Comparison of ENCODE assay signal across 29 mouse cellular contexts in genomic region chr15:97404998-97405397, GRCm38 (mm10).
A peak's percentile ranks its signal among the peaks of the same experiment; 100 is the strongest.
DNase-seq lines count a peak whose midpoint lies in the region; ATAC-seq and TF ChIP-seq lines count a peak whose summit lies in the region.
"Had no signal": no experiment of that assay in that cellular context is flagged by ENCODE, and none has a peak within 500 bp of the region (broad histone marks: within the 10 kb centered on the region; RNA-seq: fewer than 3 reads in every experiment).

No protein-coding gene starts in this region.

- no peak overlapping the region for H3K9ac ChIP-seq in midbrain, embryonic 11.5 days (ENCODE audit: low read length)
- no peak overlapping the region for H3K9ac ChIP-seq in intestine, embryonic 16.5 days (ENCODE audit: low read depth, low read length)
- no peak overlapping the region for H3K9ac ChIP-seq in liver, embryonic 14.5 days (replicated peaks)
- no peak overlapping the region for H3K9ac ChIP-seq in kidney, embryonic 15.5 days
- H3K9ac ChIP-seq: embryonic facial prominence, embryonic 12.5 days; forebrain, embryonic 12.5 days; forebrain, postnatal 0 days; heart, embryonic 15.5 days; limb, embryonic 13.5 days had no signal

- no peak overlapping the region for H3K4me3 ChIP-seq in midbrain, embryonic 11.5 days (ENCODE audit: low read depth, low read length)
- no peak overlapping the region for H3K4me3 ChIP-seq in midbrain, embryonic 10.5 days
- no peak overlapping the region for H3K4me3 ChIP-seq in intestine, embryonic 16.5 days (ENCODE audit: low read length)
- no peak overlapping the region for H3K4me3 ChIP-seq in liver, embryonic 14.5 days (ENCODE audit: insufficient read depth in 1 of 2, low read depth in 2 of 2, low read length in 2 of 2)
- no peak overlapping the region for H3K4me3 ChIP-seq in cerebellum, adult 2 months (replicated peaks; ENCODE audit: insufficient read depth, low read depth, low read length)
- H3K4me3 ChIP-seq in kidney, embryonic 15.5 days (replicated peaks), result no peak overlapping the region
- H3K4me3 ChIP-seq: embryonic facial prominence, embryonic 12.5 days; forebrain, embryonic 12.5 days; heart, embryonic 10.5 days; heart, embryonic 15.5 days; left cerebral cortex, adult 2 months; limb, embryonic 13.5 days had no signal

- no peaks in the 10 kb centered on the region for H3K27me3 ChIP-seq in midbrain, embryonic 11.5 days (ENCODE audit: control insufficient read depth, insufficient read depth, low read length)
- H3K27me3 ChIP-seq in midbrain, embryonic 10.5 days (ENCODE audit: low read depth, poor library complexity, severe bottlenecking), result no peaks in the 10 kb centered on the region
- H3K27me3 ChIP-seq in intestine, embryonic 16.5 days (replicated peaks; ENCODE audit: control insufficient read depth, insufficient read depth, low read length), result no peaks in the 10 kb centered on the region
- H3K27me3 ChIP-seq in liver, embryonic 14.5 days (ENCODE audit: control insufficient read depth, insufficient read depth, low read length), result no peaks in the 10 kb centered on the region
- H3K27me3 ChIP-seq in cerebellum, adult 2 months (ENCODE audit: control insufficient read depth, insufficient read depth, low read length), result no peaks in the 10 kb centered on the region
- no peaks in the 10 kb centered on the region; the same call in 1 of the 2 replicates for H3K27me3 ChIP-seq in kidney, embryonic 15.5 days
- H3K27me3 ChIP-seq: embryonic facial prominence, embryonic 12.5 days; forebrain, embryonic 12.5 days; limb, embryonic 13.5 days had no signal

- no peak overlapping the region for H3K27ac ChIP-seq in midbrain, embryonic 11.5 days (ENCODE audit: low read depth, low read length)
- H3K27ac ChIP-seq in midbrain, embryonic 10.5 days (replicated peaks), result no peak overlapping the region
- H3K27ac ChIP-seq in intestine, embryonic 16.5 days (ENCODE audit: low read length), result no peak overlapping the region
- no peak overlapping the region; the same call in 1 of the 2 replicates for H3K27ac ChIP-seq in liver, embryonic 14.5 days
- no peak overlapping the region for H3K27ac ChIP-seq in cerebellum, adult 2 months (ENCODE audit: insufficient read depth, low read length)
- H3K27ac ChIP-seq in kidney, embryonic 15.5 days, result no peak overlapping the region
- H3K27ac ChIP-seq: embryonic facial prominence, embryonic 12.5 days; forebrain, embryonic 12.5 days; heart, embryonic 10.5 days; heart, embryonic 15.5 days; left cerebral cortex, adult 2 months; limb, embryonic 13.5 days had no signal

- TF ChIP-seq CTCF in liver, embryonic 14.5 days (IDR thresholded peaks at IDR 0.05; ENCODE audit: low read depth), result no peak
- TF ChIP-seq CTCF in cerebellum, adult 2 months (IDR thresholded peaks at IDR 0.05; ENCODE audit: borderline replicate concordance, insufficient read depth, low read depth, low read length), result no peak

- H3K36me3 ChIP-seq in midbrain, embryonic 11.5 days (ENCODE audit: control insufficient read depth, insufficient read depth, low read length), result no peaks in the 10 kb centered on the region
- no peaks in the 10 kb centered on the region for H3K36me3 ChIP-seq in midbrain, embryonic 10.5 days
- no peaks in the 10 kb centered on the region for H3K36me3 ChIP-seq in intestine, embryonic 16.5 days (ENCODE audit: control insufficient read depth, insufficient read depth, low read length)
- H3K36me3 ChIP-seq in liver, embryonic 14.5 days (replicated peaks; ENCODE audit: control insufficient read depth, insufficient read depth, low read depth), result no peaks in the 10 kb centered on the region
- H3K36me3 ChIP-seq in kidney, embryonic 15.5 days, result no peaks in the 10 kb centered on the region
- H3K36me3 ChIP-seq: embryonic facial prominence, embryonic 12.5 days; forebrain, embryonic 12.5 days; G1E; heart, embryonic 10.5 days; heart, embryonic 15.5 days; limb, embryonic 13.5 days had no signal

- peak; percentile 80 for TF ChIP-seq EP300 in liver, embryonic 14.5 days (IDR thresholded peaks at IDR 0.05; ENCODE audit: low read depth)

- no peak for TF ChIP-seq POLR2A in cerebellum, adult 2 months (IDR thresholded peaks at IDR 0.05; ENCODE audit: borderline replicate concordance, insufficient read depth, low read length)

- peak; percentile 33 for DNase-seq in midbrain, embryonic 11.5 days (ENCODE audit: low spot score, missing footprints)
- DNase-seq in midbrain, embryonic 10.5 days (ENCODE audit: low spot score), result no peak
- DNase-seq in liver, embryonic 14.5 days (ENCODE audit: low read depth in 3 of 3, low spot score in 3 of 3), result peak in 2 of 3 experiments; percentile 28 to 55
- no peak for DNase-seq in cerebellum, adult 2 months
- DNase-seq in layer of hippocampus, postnatal 36 days, result no peak
- DNase-seq: adrenal gland, postnatal 14 days; cerebellum, adult 8-10 months; cerebellum, postnatal 25 days; forebrain, postnatal 0 days; gastrocnemius, postnatal 14 days; kidney, adult 9 months; kidney, postnatal 14 days; lung, adult 2 months; lung, postnatal 10 days; midbrain, embryonic 14.5 days; retina, postnatal 1 day; right cerebral cortex, postnatal 14 days; thymus, postnatal 25 days had no signal

- no peak for ATAC-seq in midbrain, embryonic 11.5 days (ENCODE audit: low FRiP score)
- ATAC-seq in intestine, embryonic 16.5 days, result peak; percentile 38; the same call in 1 of the 2 replicates
- peak; percentile 96 for ATAC-seq in liver, embryonic 14.5 days (ENCODE audit: insufficient read depth)
- ATAC-seq in megakaryocyte progenitor cell, adult 5-6 weeks (replicated peaks; ENCODE audit: poor library complexity), result peak; percentile 97
- no peak for ATAC-seq in kidney, embryonic 15.5 days (replicated peaks; ENCODE audit: low FRiP score)
- ATAC-seq: forebrain, postnatal 0 days; hindbrain, embryonic 16.5 days had no signal

- no peak overlapping the region for H3K4me2 ChIP-seq in midbrain, embryonic 11.5 days
- H3K4me2 ChIP-seq in intestine, embryonic 16.5 days (ENCODE audit: low read depth, low read length), result no peak overlapping the region
- H3K4me2 ChIP-seq in liver, embryonic 14.5 days (ENCODE audit: low read depth), result no peak overlapping the region
- no peak overlapping the region for H3K4me2 ChIP-seq in kidney, embryonic 15.5 days
- H3K4me2 ChIP-seq: embryonic facial prominence, embryonic 12.5 days; forebrain, embryonic 12.5 days; heart, embryonic 15.5 days; limb, embryonic 13.5 days had no signal

- 92% methylated on average over 7 of the region's 7 CpGs for WGBS in midbrain, embryonic 11.5 days
- WGBS in midbrain, embryonic 10.5 days, result 92% methylated on average over 7 of the region's 7 CpGs
- WGBS in intestine, embryonic 16.5 days, result 65% methylated on average over 7 of the region's 7 CpGs
- 21% methylated on average over 7 of the region's 7 CpGs for WGBS in liver, embryonic 14.5 days (ENCODE audit: insufficient replicate concordance)
- WGBS in cerebellum, adult 2 months, result 94% methylated on average over 7 of the region's 7 CpGs
- 89% methylated on average over 7 of the region's 7 CpGs for WGBS in kidney, embryonic 15.5 days

- no peaks in the 10 kb centered on the region; the same call in 1 of the 2 replicates for H3K4me1 ChIP-seq in midbrain, embryonic 11.5 days (ENCODE audit: control insufficient read depth, insufficient read depth, low read length)
- 0 out of 2 replicates have a peak, but pooled peaks cover 3% of the 10 kb centered on the region for H3K4me1 ChIP-seq in midbrain, embryonic 10.5 days
- no peaks in the 10 kb centered on the region for H3K4me1 ChIP-seq in intestine, embryonic 16.5 days (ENCODE audit: control insufficient read depth, insufficient read depth, low read length)
- peaks cover 9 to 15% of the 10 kb centered on the region in 2 experiments; a peak in 3 of 4 replicates for H3K4me1 ChIP-seq in liver, embryonic 14.5 days (replicated peaks; ENCODE audit: control insufficient read depth in 2 of 2, insufficient read depth in 2 of 2, low read length in 1 of 2)
- H3K4me1 ChIP-seq in cerebellum, adult 2 months (ENCODE audit: control insufficient read depth, insufficient read depth, low read length), result no peaks in the 10 kb centered on the region
- H3K4me1 ChIP-seq in kidney, embryonic 15.5 days, result no peaks in the 10 kb centered on the region
- H3K4me1 ChIP-seq: forebrain, embryonic 12.5 days; heart, embryonic 10.5 days; heart, embryonic 15.5 days had no signal

- H3K9me3 ChIP-seq in midbrain, embryonic 11.5 days (ENCODE audit: control insufficient read depth, low read length), result no peaks in the 10 kb centered on the region
- H3K9me3 ChIP-seq in midbrain, embryonic 10.5 days (replicated peaks), result no peaks in the 10 kb centered on the region
- H3K9me3 ChIP-seq in intestine, embryonic 16.5 days (ENCODE audit: control insufficient read depth, low read length), result no peaks in the 10 kb centered on the region
- H3K9me3 ChIP-seq in liver, embryonic 14.5 days (ENCODE audit: control insufficient read depth, low read length), result no peaks in the 10 kb centered on the region
- no peaks in the 10 kb centered on the region for H3K9me3 ChIP-seq in kidney, embryonic 15.5 days (replicated peaks)
- H3K9me3 ChIP-seq: embryonic facial prominence, embryonic 12.5 days; forebrain, embryonic 12.5 days; heart, embryonic 10.5 days; heart, embryonic 15.5 days; limb, embryonic 13.5 days had no signal

Comparison
In these comparisons a context has a peak if more than half of its experiments do, and no peak if none do; other contexts are left out.
1. DNase-seq: peak in midbrain, embryonic 11.5 days (single experiment) and liver, embryonic 14.5 days (2 of 3); none in midbrain, embryonic 10.5 days (single experiment), cerebellum, adult 2 months (0 of 2) and layer of hippocampus, postnatal 36 days (0 of 2).
2. ATAC-seq: peak in intestine, embryonic 16.5 days (single experiment), liver, embryonic 14.5 days (single experiment) and megakaryocyte progenitor cell, adult 5-6 weeks (single experiment); none in midbrain, embryonic 11.5 days (single experiment) and kidney, embryonic 15.5 days (single experiment).